Mouse (Mus musculus): Measurements from ENCODE around the gene Tut1. TPM values are rescaled to one million over a fixed set of nuclear protein-coding genes. Genes with fewer than 3 reads are reported as not detected.
A peak's percentile ranks its signal among the peaks of the same experiment; 100 is the strongest.

The Tut1 gene
- polyA plus RNA-seq, 1 experiment from 2014 or later: 16.3 TPM

DNA sequence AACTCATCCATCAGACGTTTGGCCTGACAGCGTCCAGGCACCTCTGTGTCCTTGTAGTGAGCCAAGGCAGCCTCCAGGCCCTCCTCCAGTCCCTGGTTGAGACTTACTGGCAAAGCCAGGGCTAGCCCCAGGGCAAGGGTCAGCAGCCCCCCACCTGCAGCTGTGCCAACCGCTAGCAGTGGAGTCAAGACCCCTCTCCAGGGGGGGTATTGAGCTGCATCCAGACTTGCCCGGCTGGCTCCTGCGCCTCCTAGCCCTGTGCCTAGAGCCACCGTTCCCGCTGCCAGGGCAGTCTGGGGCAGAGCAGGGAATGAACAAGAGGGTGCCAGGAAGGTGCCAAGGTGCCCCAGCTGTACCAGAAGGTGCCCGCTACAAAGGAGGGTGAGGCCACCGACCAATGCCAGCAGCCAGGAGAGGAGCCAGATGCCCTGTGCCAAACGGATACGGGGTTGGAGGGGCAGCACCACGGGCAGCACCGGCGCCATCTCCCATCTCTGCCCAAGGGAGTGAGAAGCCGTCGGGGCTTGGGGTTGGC lies 24.9 kb upstream of the Tut1 start:
- Histone ChIP-seq H3K9ac (peak overlapping the region; percentile 91), H3K27ac (replicated peaks) (peak overlapping the region; percentile 82), H3K4me2 (peak overlapping the region; percentile 87), H3K4me1 (peaks cover 21% of the 10 kb centered on the region), H3K4me3 (peak overlapping the region; percentile 89), H3K27me3 (replicated peaks) (no peaks in the 10 kb centered on the region), H3K9me3 (no peaks in the 10 kb centered on the region), H3K36me3 (peaks cover 50% of the 10 kb centered on the region)
- whole genome bisulfite sequencing: 18% methylated on average over 16 of the region's 16 CpGs
- ATAC-seq (ENCODE audit: extremely low read depth, insufficient number of reproducible peaks, low FRiP score, low TSS enrichment): no peak

- H3K9me3 ChIP-seq: no peaks in the 10 kb centered on the region
- peak within 1 kb of the TSS; percentile 82 for H3K27ac ChIP-seq (replicated peaks)
- H3K9ac ChIP-seq: peak within 1 kb of the TSS; percentile 91
- H3K27me3 ChIP-seq (replicated peaks): no peaks in the 10 kb centered on the region
- H3K4me3 ChIP-seq: peak within 1 kb of the TSS; percentile 89
- WGBS: under 1% methylated on average over 71 of the region's 74 CpGs
- ATAC-seq (ENCODE audit: extremely low read depth, insufficient number of reproducible peaks, low FRiP score, low TSS enrichment): peak; percentile 78
- peaks cover 54% of the 10 kb centered on the region for H3K36me3 ChIP-seq
- H3K4me1 ChIP-seq: peaks cover 21% of the 10 kb centered on the region
- peak within 1 kb of the TSS; percentile 87 for H3K4me2 ChIP-seq
Measured at GRCm38 (mm10) chr19:8929224-8930088, 24.2 kb upstream of the Tut1 start, which contains the start of the genes Rom1 and Eml3. Rom1 (minus strand) TSS chr19:8929356. Eml3 (plus strand) TSS chr19:8929552.

- H3K27me3 ChIP-seq (replicated peaks): no peaks in the 10 kb centered on the region
- ATAC-seq (ENCODE audit: extremely low read depth, insufficient number of reproducible peaks, low FRiP score, low TSS enrichment): no peak
- H3K4me1 ChIP-seq: peaks cover 21% of the 10 kb centered on the region
- H3K27ac ChIP-seq (replicated peaks): peak overlapping the region; percentile 82
- H3K4me2 ChIP-seq: peak overlapping the region; percentile 87
- no peaks in the 10 kb centered on the region for H3K9me3 ChIP-seq
- H3K4me3 ChIP-seq: peak overlapping the region; percentile 89
- peaks cover 60% of the 10 kb centered on the region for H3K36me3 ChIP-seq
- 6% methylated on average over 11 of the region's 11 CpGs for WGBS
- H3K9ac ChIP-seq: peak overlapping the region; percentile 91
Measured at GRCm38 (mm10) chr19:8930117-8930516, 23.5 kb upstream of the Tut1 start.

DNA sequence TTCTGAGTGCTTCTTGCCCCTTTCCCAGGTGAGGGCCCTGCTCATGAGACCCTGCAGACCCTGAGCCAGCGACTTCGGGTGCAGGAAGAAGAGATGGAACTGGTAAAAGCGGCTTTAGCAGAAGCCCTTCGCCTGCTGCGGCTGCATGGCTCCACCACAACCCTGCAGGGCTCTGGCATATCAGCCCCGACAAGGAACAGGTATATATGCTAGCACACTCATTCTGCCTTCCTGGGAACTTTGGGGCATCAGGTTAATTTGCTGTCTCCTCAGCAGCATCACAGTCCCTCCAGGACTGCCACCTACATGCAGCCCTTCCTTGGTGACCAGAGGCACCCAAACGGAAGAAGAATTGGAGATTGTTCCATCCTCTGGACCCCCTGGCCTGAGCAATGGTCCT lies 22.9 kb upstream of the Tut1 start:
- peak overlapping the region; percentile 91 for H3K9ac ChIP-seq
- H3K4me2 ChIP-seq: peak overlapping the region; percentile 87
- 74% methylated on average over 7 of the region's 7 CpGs for whole genome bisulfite sequencing
- H3K36me3 ChIP-seq: peaks cover 60% of the 10 kb centered on the region
- peak overlapping the region; percentile 89 for H3K4me3 ChIP-seq
- H3K9me3 ChIP-seq: no peaks in the 10 kb centered on the region
- peaks cover 21% of the 10 kb centered on the region for H3K4me1 ChIP-seq
- no peak overlapping the region for H3K27ac ChIP-seq (replicated peaks)
- H3K27me3 ChIP-seq (replicated peaks): no peaks in the 10 kb centered on the region
- no peak for ATAC-seq (ENCODE audit: extremely low read depth, insufficient number of reproducible peaks, low FRiP score, low TSS enrichment)

GRCm38 (mm10) chr19:8936736-8937135 lies 16.9 kb upstream of the Tut1 start:
- no peak for ATAC-seq (ENCODE audit: extremely low read depth, insufficient number of reproducible peaks, low FRiP score, low TSS enrichment)
- no peak overlapping the region for H3K27ac ChIP-seq (replicated peaks)
- peaks cover 9% of the 10 kb centered on the region for H3K4me1 ChIP-seq
- H3K36me3 ChIP-seq: peaks cover 69% of the 10 kb centered on the region
- no peak overlapping the region for H3K9ac ChIP-seq
- no peak overlapping the region for H3K4me2 ChIP-seq
- H3K4me3 ChIP-seq: no peak overlapping the region
- no peaks in the 10 kb centered on the region for H3K9me3 ChIP-seq
- no peaks in the 10 kb centered on the region for H3K27me3 ChIP-seq (replicated peaks)
- WGBS: 78% methylated on average over 2 of the region's 2 CpGs

DNA sequence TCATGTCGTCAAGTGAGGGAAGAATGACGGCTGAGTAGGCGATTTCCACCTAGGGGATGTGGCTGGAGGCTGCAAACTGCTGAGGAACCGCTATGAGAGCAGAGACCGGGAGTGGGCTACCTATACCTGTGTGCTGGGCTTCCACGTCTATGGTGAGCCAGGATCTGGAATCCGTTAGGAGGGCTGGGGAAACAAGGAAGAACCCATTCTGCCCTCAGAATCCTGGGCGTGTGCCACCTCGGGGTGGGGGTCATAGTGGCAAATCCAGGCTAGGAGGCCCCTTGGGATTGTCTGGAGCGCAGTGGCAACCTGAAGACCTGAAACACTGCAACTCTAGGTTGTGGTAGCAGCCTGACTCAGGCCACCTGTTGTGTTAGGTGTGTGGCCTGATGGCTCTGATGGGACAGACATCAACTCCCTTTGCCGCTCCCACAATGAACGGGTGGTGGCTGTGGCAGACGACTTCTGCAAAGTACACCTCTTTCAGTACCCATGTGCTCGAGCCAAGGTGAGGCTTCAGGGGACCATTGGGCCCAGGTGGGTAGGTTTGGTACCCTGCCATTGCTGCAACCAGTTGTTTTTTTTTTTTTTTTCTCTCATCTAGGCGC lies 13.0 kb upstream of the Tut1 start:
- H3K4me1 ChIP-seq: peaks cover 39% of the 10 kb centered on the region
- WGBS: 83% methylated on average over 15 of the region's 15 CpGs
- H3K9ac ChIP-seq: peak overlapping the region; percentile 98
- peak overlapping the region; percentile 92 for H3K4me3 ChIP-seq
- H3K4me2 ChIP-seq: peak overlapping the region; percentile 82
- H3K27me3 ChIP-seq (replicated peaks): no peaks in the 10 kb centered on the region
- ATAC-seq (ENCODE audit: extremely low read depth, insufficient number of reproducible peaks, low FRiP score, low TSS enrichment): no peak
- H3K27ac ChIP-seq (replicated peaks): peak overlapping the region; percentile 77; the same call in 1 of the 2 replicates
- peaks cover 56% of the 10 kb centered on the region for H3K36me3 ChIP-seq
- no peaks in the 10 kb centered on the region for H3K9me3 ChIP-seq

GRCm38 (mm10) chr19:8941136-8941514 lies 12.5 kb upstream of the Tut1 start:
- Histone ChIP-seq H3K36me3 (peaks cover 58% of the 10 kb centered on the region), H3K27me3 (replicated peaks) (no peaks in the 10 kb centered on the region), H3K4me1 (peaks cover 39% of the 10 kb centered on the region), H3K9me3 (no peaks in the 10 kb centered on the region), H3K4me2 (peak overlapping the region; percentile 82), H3K4me3 (peak overlapping the region; percentile 92), H3K9ac (peak overlapping the region; percentile 98), H3K27ac (replicated peaks) (peak overlapping the region; percentile 77)
- ATAC-seq (ENCODE audit: extremely low read depth, insufficient number of reproducible peaks, low FRiP score, low TSS enrichment): no peak
- WGBS: 33% methylated on average over 10 of the region's 10 CpGs

GRCm38 (mm10) chr19:8941515-8942217 lies 12.0 kb upstream of the Tut1 start, which contains the start of gene Mta2:
Mta2 (plus strand) TSS chr19:8941875.
- Histone ChIP-seq H3K9me3 (no peaks in the 10 kb centered on the region), H3K4me2 (peak within 1 kb of the TSS; percentile 82), H3K4me1 (peaks cover 39% of the 10 kb centered on the region), H3K9ac (peak within 1 kb of the TSS; percentile 98), H3K27me3 (replicated peaks) (no peaks in the 10 kb centered on the region), H3K4me3 (peak within 1 kb of the TSS; percentile 92), H3K27ac (replicated peaks) (peak within 1 kb of the TSS; percentile 98), H3K36me3 (peaks cover 58% of the 10 kb centered on the region)
- WGBS: under 1% methylated on average over 64 of the region's 64 CpGs
- ATAC-seq (ENCODE audit: extremely low read depth, insufficient number of reproducible peaks, low FRiP score, low TSS enrichment): peak; percentile 78

- H3K9me3 ChIP-seq: no peaks in the 10 kb centered on the region
- H3K4me3 ChIP-seq: peak overlapping the region; percentile 92
- H3K9ac ChIP-seq: peak overlapping the region; percentile 98
- no peaks in the 10 kb centered on the region for H3K27me3 ChIP-seq (replicated peaks)
- H3K4me1 ChIP-seq: peaks cover 39% of the 10 kb centered on the region
- ATAC-seq (ENCODE audit: extremely low read depth, insufficient number of reproducible peaks, low FRiP score, low TSS enrichment): peak; percentile 20; the same call in 1 of the 2 replicates
- peak overlapping the region; percentile 98 for H3K27ac ChIP-seq (replicated peaks)
- peaks cover 58% of the 10 kb centered on the region for H3K36me3 ChIP-seq
- peak overlapping the region; percentile 82 for H3K4me2 ChIP-seq
- WGBS: under 1% methylated on average over 46 of the region's 46 CpGs
Measured at GRCm38 (mm10) chr19:8942276-8942964, 11.2 kb upstream of the Tut1 start.

GRCm38 (mm10) chr19:8943047-8943446 lies 10.6 kb upstream of the Tut1 start:
- H3K9ac ChIP-seq: peak overlapping the region; percentile 98
- H3K9me3 ChIP-seq: no peaks in the 10 kb centered on the region
- H3K4me1 ChIP-seq: peaks cover 39% of the 10 kb centered on the region
- no peaks in the 10 kb centered on the region for H3K27me3 ChIP-seq (replicated peaks)
- H3K27ac ChIP-seq (replicated peaks): peak overlapping the region; percentile 98; the same call in 1 of the 2 replicates
- H3K4me2 ChIP-seq: peak overlapping the region; percentile 82
- peak overlapping the region; percentile 92 for H3K4me3 ChIP-seq
- no peak for ATAC-seq (ENCODE audit: extremely low read depth, insufficient number of reproducible peaks, low FRiP score, low TSS enrichment)
- H3K36me3 ChIP-seq: peaks cover 59% of the 10 kb centered on the region
- WGBS: 60% methylated on average over 2 of the region's 2 CpGs
